Mouse (Mus musculus): ENCODE data around the gene Vamp2. TPM values are rescaled to one million over a fixed set of nuclear protein-coding genes. Genes with fewer than 3 reads are reported as not detected.

Gene Vamp2
- polyA plus RNA-seq (2012; ENCODE audit: low replicate concordance) = 133 and 285 TPM in 2 replicates

DNA sequence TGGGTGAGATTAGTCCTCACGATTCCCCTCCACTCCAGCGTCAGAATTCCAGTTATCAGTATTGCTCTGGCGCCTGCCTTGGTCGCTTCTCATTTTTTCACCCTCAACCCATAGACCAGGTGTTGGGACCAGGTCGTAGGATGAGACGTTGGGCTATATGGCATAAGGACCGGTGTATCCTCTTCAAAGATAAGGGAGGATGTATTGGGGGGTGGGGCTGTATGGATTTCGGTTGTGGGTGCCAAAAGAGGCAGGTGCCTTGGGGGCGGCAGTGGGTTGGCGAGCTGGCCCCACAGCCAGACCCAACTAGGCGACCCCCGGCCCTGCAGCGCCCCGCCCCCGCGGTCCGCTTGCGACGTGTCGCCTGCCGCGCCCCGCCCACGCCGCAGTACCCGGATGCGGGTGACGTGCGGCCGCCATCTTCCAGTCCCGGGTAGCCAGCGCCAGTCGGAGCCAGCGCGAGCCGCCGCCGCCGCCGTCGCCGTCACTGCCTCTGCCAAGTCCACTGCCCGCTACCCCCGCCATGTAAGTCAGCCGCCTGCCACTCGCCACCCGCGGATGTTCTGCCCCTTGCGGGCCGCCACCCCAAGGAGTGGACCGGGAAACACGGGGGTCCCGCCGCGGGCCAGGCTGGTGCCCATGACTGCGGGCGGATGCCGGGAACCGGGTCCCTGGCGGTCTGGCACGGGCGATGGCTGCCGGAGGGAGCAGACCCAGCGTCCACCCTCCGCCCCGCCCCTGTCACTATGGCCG, at the start of gene Vamp2:
Gene Vamp2 (plus strand): TSS at position 388 of the 753 bp plus-strand sequence.

GRCm38 (mm10) chr11:69045531-69046394, 42.5 kb upstream of the Vamp2 start, which contains the start of gene Aurkb:
Aurkb (plus strand) TSS chr11:69045647.

DNA sequence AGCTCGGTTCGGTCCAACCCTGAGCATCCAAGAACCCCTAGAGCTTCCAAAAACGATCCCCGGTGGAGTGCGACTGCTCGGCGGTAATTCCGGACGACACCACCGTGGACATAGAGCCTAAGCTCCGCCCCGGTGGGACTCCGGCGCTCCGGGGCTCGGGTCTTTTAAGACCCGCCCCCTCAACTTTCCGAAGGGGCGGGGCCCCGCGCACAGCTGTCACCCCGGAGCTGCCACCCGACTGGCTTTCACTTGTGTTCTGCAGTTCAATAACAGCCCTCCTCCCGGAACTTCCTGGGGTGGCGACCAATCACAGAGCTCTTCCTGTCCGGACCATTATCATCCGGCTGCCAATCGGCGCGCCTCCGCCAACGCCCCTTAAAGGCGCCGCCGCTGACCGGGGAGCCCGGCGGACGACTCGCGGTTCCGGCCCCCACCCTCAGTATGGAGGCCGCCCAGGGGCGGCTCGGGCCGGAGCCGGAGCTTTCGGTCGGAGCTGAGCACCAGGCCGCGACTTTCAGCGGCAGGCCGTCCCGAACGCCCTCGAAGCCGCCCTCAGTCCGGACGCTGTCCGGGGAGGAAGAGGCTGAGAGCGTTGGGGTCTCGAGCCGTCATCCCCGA, 28.8 kb upstream of the Vamp2 start, which contains the start of gene Borcs6:
Gene Borcs6 (plus strand): TSS at position 361 of the 618 bp plus-strand sequence.

DNA sequence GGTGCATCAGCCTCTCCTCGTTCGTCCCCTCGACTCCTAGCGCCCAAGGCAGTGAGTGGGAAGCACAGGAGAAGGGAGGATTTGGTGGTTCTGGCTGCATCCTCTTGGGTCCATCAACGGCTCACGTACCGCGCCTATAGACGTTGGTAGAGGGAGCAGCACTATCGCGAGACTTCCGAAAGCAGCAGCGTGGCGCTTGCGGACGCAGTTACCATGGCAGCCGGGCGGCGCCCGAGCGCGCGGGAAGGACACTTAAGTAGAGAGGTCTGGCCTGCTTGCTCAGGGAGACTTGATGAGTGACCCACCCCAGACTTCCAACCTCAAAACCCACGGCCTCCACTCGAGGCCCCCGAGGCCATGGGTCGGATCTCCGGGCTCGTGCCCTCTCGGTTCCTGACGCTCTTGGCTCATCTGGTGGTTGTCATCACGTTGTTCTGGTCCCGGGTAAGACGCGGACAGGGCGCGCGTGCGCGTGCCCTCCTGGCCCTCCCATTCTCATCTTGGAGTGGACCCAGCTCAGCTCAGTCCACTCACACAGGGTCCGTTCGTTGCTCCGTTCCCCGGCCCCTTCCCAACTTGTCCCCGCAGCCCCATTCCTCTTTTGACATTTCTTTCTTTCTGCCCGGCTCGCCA, 17.6 kb upstream of the Vamp2 start, which contains the start of gene Tmem107:
Gene Tmem107 (plus strand): TSS at position 217 of the 633 bp plus-strand sequence.

DNA sequence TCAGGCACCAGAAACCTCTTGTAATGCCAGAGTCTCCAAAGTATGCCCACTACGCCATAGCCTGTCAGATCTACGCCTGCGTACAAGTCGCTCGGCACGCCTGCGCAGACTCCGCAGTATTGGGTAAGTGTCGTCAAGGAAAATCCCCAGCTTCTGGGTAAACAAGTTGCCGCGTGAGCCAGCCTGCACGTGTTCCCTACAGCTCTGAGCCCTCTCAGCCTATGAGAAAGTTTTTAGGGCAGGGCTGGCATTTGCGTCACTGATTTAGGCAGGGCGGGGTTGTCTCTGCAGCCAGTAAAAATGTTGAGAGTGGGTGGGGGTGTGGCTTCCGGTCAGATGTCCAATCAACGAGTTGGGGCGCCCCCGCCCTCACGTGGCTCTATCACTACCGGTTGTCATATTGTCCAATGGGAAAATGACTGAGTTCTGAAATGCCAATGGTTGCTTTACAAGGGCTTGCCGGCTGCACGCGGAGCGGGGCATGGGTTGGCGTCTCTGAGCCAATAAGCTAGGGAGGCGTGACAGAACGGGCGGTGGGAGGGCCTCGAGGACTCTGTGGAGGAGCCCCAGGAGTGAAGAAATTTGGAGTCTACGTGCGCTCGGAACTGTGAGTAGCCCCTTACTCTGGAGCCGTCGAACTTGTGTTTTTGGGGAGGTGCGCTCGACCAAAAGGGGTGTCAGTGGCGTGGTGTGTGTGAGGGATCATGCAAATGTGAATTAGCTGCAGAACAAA, 6.6 kb downstream of the Vamp2 start, which contains the start of gene Per1:
Gene Per1 (plus strand): TSS at position 521 of the 733 bp plus-strand sequence.

DNA sequence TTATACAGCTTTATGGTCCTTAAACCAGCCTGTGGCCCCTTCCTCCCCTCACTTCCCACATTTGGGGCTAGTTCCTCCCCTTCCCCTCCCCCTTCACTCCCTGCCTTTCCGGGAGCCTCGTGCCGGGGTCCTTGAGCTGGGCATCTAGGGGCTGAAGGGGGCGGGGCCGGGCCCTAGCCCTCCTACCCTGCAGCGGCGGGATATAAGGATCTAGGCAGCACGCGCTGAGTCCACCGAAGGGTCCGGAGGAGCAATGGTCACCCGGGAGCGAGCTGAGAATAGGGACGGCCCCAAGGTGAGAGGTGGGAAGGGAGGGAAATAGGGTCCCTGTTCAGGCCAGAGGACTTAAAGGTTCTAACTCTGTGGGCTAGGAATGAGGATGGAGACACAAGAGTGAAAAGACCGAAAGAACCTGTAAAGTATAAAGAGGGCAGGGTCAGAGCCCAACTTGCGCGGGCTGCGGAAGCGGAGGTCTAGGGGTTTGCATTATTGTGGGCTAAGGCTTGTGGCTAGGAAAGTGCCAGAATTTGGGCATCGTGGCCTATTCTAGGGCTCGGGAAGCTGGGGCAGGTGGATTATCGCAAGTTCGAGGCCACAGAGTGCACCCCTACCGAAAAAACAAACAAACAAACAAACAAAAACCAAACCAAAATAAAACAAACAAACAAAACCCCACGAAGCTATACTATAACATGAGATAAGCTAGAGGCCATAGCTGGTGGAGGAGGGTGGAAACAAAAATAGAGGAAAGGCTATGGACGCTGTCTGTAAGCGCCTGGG, 32.1 kb downstream of the Vamp2 start, which contains the start of gene Hes7:
Gene Hes7 (plus strand): TSS at position 184 of the 780 bp plus-strand sequence.

GRCm38 (mm10) chr11:69122336-69122951, 34.2 kb downstream of the Vamp2 start, which contains the start of gene 9130213A22Rik:
9130213A22Rik (minus strand) TSS chr11:69122589.

GRCm38 (mm10) chr11:69125852-69125918, 37.4 kb downstream of the Vamp2 start, which contains the start of gene Aloxe3:
Aloxe3 (plus strand) TSS chr11:69125896.

Other genes with a start within 250 kb of the Vamp2 start
- 36.5 and 77.0 TPM in 2 replicates for gene Ndel1, start 216.6 kb upstream of the Vamp2 start, polyA plus RNA-seq (2012; ENCODE audit: low replicate concordance)
- not detected in 2 replicates for gene Rnf222, start 199.9 kb upstream of the Vamp2 start, polyA plus RNA-seq (2012; ENCODE audit: low replicate concordance)
- gene Rpl26, start 186.9 kb upstream of the Vamp2 start, polyA plus RNA-seq (2012; ENCODE audit: low replicate concordance) = 7.7 and 20.4 TPM in 2 replicates
- gene Odf4, start 161.4 kb upstream of the Vamp2 start, polyA plus RNA-seq (2012; ENCODE audit: low replicate concordance) = not detected in 2 replicates
- 0.17 and 1.4 TPM in 2 replicates for gene Arhgef15, start 131.0 kb upstream of the Vamp2 start, polyA plus RNA-seq (2012; ENCODE audit: low replicate concordance)
- gene Slc25a35, start 120.4 kb upstream of the Vamp2 start, polyA plus RNA-seq (2012; ENCODE audit: low replicate concordance) = 3.6 and 3.7 TPM in 2 replicates
- gene Rangrf, start 113.3 kb upstream of the Vamp2 start, polyA plus RNA-seq (2012; ENCODE audit: low replicate concordance) = 1.9 and 4.5 TPM in 2 replicates
- gene Pfas, start 80.0 kb upstream of the Vamp2 start, polyA plus RNA-seq (2012; ENCODE audit: low replicate concordance) = 6.7 and 16.4 TPM in 2 replicates
- 18.6 and 58.1 TPM in 2 replicates for gene Ctc1, start 72.6 kb upstream of the Vamp2 start, polyA plus RNA-seq (2012; ENCODE audit: low replicate concordance)
- 25.7 and 39.4 TPM in 2 replicates for gene Aurkb, start 42.8 kb upstream of the Vamp2 start, polyA plus RNA-seq (2012; ENCODE audit: low replicate concordance)
- 35.0 and 102 TPM in 2 replicates for gene Borcs6, start 28.8 kb upstream of the Vamp2 start, polyA plus RNA-seq (2012; ENCODE audit: low replicate concordance)
- gene Tmem107, start 17.7 kb upstream of the Vamp2 start, polyA plus RNA-seq (2012; ENCODE audit: low replicate concordance) = 6.0 and 14.2 TPM in 2 replicates
- gene Per1, start 6.7 kb downstream of the Vamp2 start, polyA plus RNA-seq (2012; ENCODE audit: low replicate concordance) = 32.9 and 51.0 TPM in 2 replicates
- 0.33 and 2.2 TPM in 2 replicates for gene Hes7, start 31.9 kb downstream of the Vamp2 start, polyA plus RNA-seq (2012; ENCODE audit: low replicate concordance)
- 0.34 and 1.3 TPM in 2 replicates for gene 9130213A22Rik, start 34.1 kb downstream of the Vamp2 start, polyA plus RNA-seq (2012; ENCODE audit: low replicate concordance)
- gene Aloxe3, start 37.4 kb downstream of the Vamp2 start, polyA plus RNA-seq (2012; ENCODE audit: low replicate concordance) = 0.05 and 0.07 TPM in 2 replicates
- not detected in 2 replicates for gene Alox12b, start 68.5 kb downstream of the Vamp2 start, polyA plus RNA-seq (2012; ENCODE audit: low replicate concordance)
- 0.18 and 0.36 TPM in 2 replicates for gene Alox8, start 109.4 kb downstream of the Vamp2 start, polyA plus RNA-seq (2012; ENCODE audit: low replicate concordance)
- 0.03 TPM in 2 replicates for gene Gucy2e, start 148.5 kb downstream of the Vamp2 start, polyA plus RNA-seq (2012; ENCODE audit: low replicate concordance)
- gene Cntrob, start 235.3 kb downstream of the Vamp2 start, polyA plus RNA-seq (2012; ENCODE audit: low replicate concordance) = 16.1 and 37.7 TPM in 2 replicates
- gene Trappc1, start 235.5 kb downstream of the Vamp2 start, polyA plus RNA-seq (2012; ENCODE audit: low replicate concordance) = 7.2 and 10.5 TPM in 2 replicates
- gene Kcnab3, start 237.8 kb downstream of the Vamp2 start, polyA plus RNA-seq (2012; ENCODE audit: low replicate concordance) = 0.74 and 1.8 TPM in 2 replicates